Mouse (Mus musculus) cortical plate, adult 2 months (tissue): ENCODE measurements around the gene Rere. TPM values are rescaled to one million over a fixed set of nuclear protein-coding genes. Genes with fewer than 3 reads are reported as not detected.
A peak's percentile ranks its signal among the peaks of the same experiment; 100 is the strongest.

Experiments used
- H3K27ac ChIP-seq: fragments of 200-500 bp; 2 replicates; pipeline ENCODE4 v1.5.1; 2012; ENCODE audit warnings: low read length, control low read depth, inconsistent platforms; ENCODE audit not compliant: insufficient read depth
- H3K4me1 ChIP-seq: fragments of 200-500 bp; 2 replicates; pipeline ENCODE4 v1.6.1; 2011; ENCODE audit warnings: low read length; ENCODE audit not compliant: control insufficient read depth, insufficient read depth
- H3K4me3 ChIP-seq: fragments of 200-500 bp; 2 replicates; pipeline ENCODE4 v1.5.1; 2011; ENCODE audit warnings: mild to moderate bottlenecking, low read length, control low read depth; ENCODE audit not compliant: insufficient read depth
- CTCF ChIP-seq: fragments of 200-500 bp; IDR thresholded peaks from 2 replicates; pipeline ENCODE4 v1.5.1; 2011; ENCODE audit warnings: mild to moderate bottlenecking, control low read depth, low read length; ENCODE audit not compliant: insufficient read depth; ENCODE audit errors: extremely low read depth
- POLR2A ChIP-seq: fragments of 200-500 bp; IDR thresholded peaks from 2 replicates; pipeline ENCODE4 v1.6.1; 2011; ENCODE audit warnings: mild to moderate bottlenecking, low read length, control low read depth; ENCODE audit not compliant: insufficient read depth; ENCODE audit errors: extremely low read depth
- polyA plus RNA-seq: library from polyadenylated mRNA; depleted of rRNA; stranded (reverse); fragments of >200 nt; gene quantifications from 2 replicates; pipeline ENCODE4 v1.2.3, GENCODE M21; 2012; rRNA removed

Gene Rere
- 44.2 and 50.5 TPM in 2 replicates for polyA plus RNA-seq

- peak within 1 kb of the TSS; percentile 84 for H3K27ac ChIP-seq
- TF ChIP-seq CTCF (no peak), POLR2A (peak; percentile 52)
- peak within 1 kb of the TSS; percentile 95 for H3K4me3 ChIP-seq
- H3K4me1 ChIP-seq = peaks cover 7% of the 10 kb centered on the region
These were observed at the start of gene Rere for GRCm38 (mm10) chr4:150281018-150281761. Rere (plus strand) TSS chr4:150281646.

- TF ChIP-seq CTCF (no peak), POLR2A (no peak)
- no peak overlapping the region for H3K27ac ChIP-seq
- H3K4me1 ChIP-seq = peaks cover 14% of the 10 kb centered on the region
- no peak overlapping the region for H3K4me3 ChIP-seq
These were observed 49.6 kb upstream of the Rere start for GRCm38 (mm10) chr4:150231871-150232270.

- Histone ChIP-seq H3K4me3 (no peak overlapping the region), H3K4me1 (peaks cover 18% of the 10 kb centered on the region), H3K27ac (peak overlapping the region; percentile 20; the same call in 1 of the 2 replicates)
- TF ChIP-seq POLR2A = no peak
- TF ChIP-seq CTCF = no peak
These were observed 46.7 kb upstream of the Rere start for GRCm38 (mm10) chr4:150234599-150235327.

- Histone ChIP-seq H3K4me3 (no peak overlapping the region), H3K4me1 (peaks cover 15% of the 10 kb centered on the region), H3K27ac (no peak overlapping the region)
- no peak for TF ChIP-seq POLR2A
- TF ChIP-seq CTCF = no peak
These were observed 45.9 kb upstream of the Rere start for GRCm38 (mm10) chr4:150235585-150235984.

- peak overlapping the region; percentile 97 for H3K27ac ChIP-seq
- H3K4me3 ChIP-seq = peak overlapping the region; percentile 88
- TF ChIP-seq CTCF (no peak), POLR2A (no peak)
- H3K4me1 ChIP-seq = peaks cover 12% of the 10 kb centered on the region
These were observed 45.4 kb upstream of the Rere start for GRCm38 (mm10) chr4:150236031-150236430.

GRCm38 (mm10) chr4:150236521-150237481, 44.6 kb upstream of the Rere start, which contains the start of gene Eno1:
Eno1 (plus strand) TSS chr4:150236721.
- Histone ChIP-seq H3K4me3 (peak within 1 kb of the TSS; percentile 88), H3K4me1 (peaks cover 14% of the 10 kb centered on the region), H3K27ac (peak within 1 kb of the TSS; percentile 97)
- TF ChIP-seq POLR2A = peak; percentile 93
- no peak for TF ChIP-seq CTCF

GRCm38 (mm10) chr4:150237636-150238361, 43.6 kb upstream of the Rere start:
- Histone ChIP-seq H3K4me3 (peak overlapping the region; percentile 88), H3K27ac (peak overlapping the region; percentile 82), H3K4me1 (peaks cover 17% of the 10 kb centered on the region)
- TF ChIP-seq CTCF (no peak), POLR2A (no peak)

- no peak for TF ChIP-seq POLR2A
- no peak for TF ChIP-seq CTCF
- H3K4me1 ChIP-seq = peaks cover 23% of the 10 kb centered on the region
- peak overlapping the region; percentile 88 for H3K4me3 ChIP-seq
- no peak overlapping the region for H3K27ac ChIP-seq
These were observed 42.9 kb upstream of the Rere start for GRCm38 (mm10) chr4:150238433-150239086.

- Histone ChIP-seq H3K4me1 (peaks cover 23% of the 10 kb centered on the region), H3K4me3 (peak overlapping the region; percentile 88), H3K27ac (no peak overlapping the region)
- TF ChIP-seq POLR2A (no peak), CTCF (no peak)
These were observed 42.4 kb upstream of the Rere start for GRCm38 (mm10) chr4:150239087-150239480.
